Mouse (Mus musculus): ENCODE results near the gene Rnf208. TPM values are rescaled to one million over a fixed set of nuclear protein-coding genes. Genes with fewer than 3 reads are reported as not detected.

Rnf208 gene
- total RNA-seq, 2 experiments from 2014 or later: 7.9 to 8.3 TPM

Other genes starting within 250 kb of the Rnf208 start
- gene Nsmf, start 187.9 kb upstream of the Rnf208 start, total RNA-seq (2021): 10 to 100 TPM; 43.4 to 55.4 TPM
- not detected for gene Entpd8, start 162.0 kb upstream of the Rnf208 start, total RNA-seq (2021)
- not detected for gene Noxa1, start 147.1 kb upstream of the Rnf208 start, total RNA-seq (2021)
- 1 to 10 TPM; 2.3 to 3.5 TPM for gene Nrarp, start 61.5 kb upstream of the Rnf208 start, total RNA-seq (2021)
- 10 to 100 TPM; 11.6 to 19.5 TPM for gene Tor4a, start 45.4 kb upstream of the Rnf208 start, total RNA-seq (2021)
- gene Nelfb, start 30.8 kb upstream of the Rnf208 start, total RNA-seq (2021): 10 to 100 TPM; 48.8 to 49.5 TPM
- not detected for gene Stpg3, start 27.6 kb upstream of the Rnf208 start, total RNA-seq (2021)
- not detected for gene Fam166a, start 23.5 kb upstream of the Rnf208 start, total RNA-seq (2021)
- 100 to 1,000 TPM; 284 to 287 TPM for gene Tubb4b, start 17.6 kb upstream of the Rnf208 start, total RNA-seq (2021)
- not detected for gene Slc34a3, start 7.9 kb upstream of the Rnf208 start, total RNA-seq (2021)
- not detected for gene Rnf224, start 5.5 kb upstream of the Rnf208 start, total RNA-seq (2021)
- gene Cysrt1, start 197 bp downstream of the Rnf208 start, total RNA-seq (2021): not detected
- 1 to 10 TPM; 2.2 to 5.7 TPM for gene AL732309.1, start 4.6 kb downstream of the Rnf208 start, total RNA-seq (2021)
- 10 to 100 TPM; 19.5 to 24.4 TPM for gene Tmem203, start 13.2 kb downstream of the Rnf208 start, total RNA-seq (2021)
- gene Tprn, start 20.4 kb downstream of the Rnf208 start, total RNA-seq (2021): 1 to 10 TPM; 8.2 to 9.4 TPM
- gene Ssna1, start 30.2 kb downstream of the Rnf208 start, total RNA-seq (2021): 10 to 100 TPM; 37.2 to 40.1 TPM
- gene Anapc2, start 30.2 kb downstream of the Rnf208 start, total RNA-seq (2021): 10 to 100 TPM; 75.5 to 82.4 TPM
- not detected for gene Tmem210, start 45.9 kb downstream of the Rnf208 start, total RNA-seq (2021)
- gene Lrrc26, start 47.7 kb downstream of the Rnf208 start, total RNA-seq (2021): not detected
- gene Grin1, start 76.9 kb downstream of the Rnf208 start, total RNA-seq (2021): 10 to 100 TPM; 10.0 to 10.5 TPM
- 10 to 100 TPM; 59.0 to 63.2 TPM for gene Man1b1, start 90.1 kb downstream of the Rnf208 start, total RNA-seq (2021)
- 10 to 100 TPM; 32.3 to 42.0 TPM for gene Dpp7, start 114.1 kb downstream of the Rnf208 start, total RNA-seq (2021)
- 10 to 100 TPM; 18.8 to 20.9 TPM for gene Uap1l1, start 123.4 kb downstream of the Rnf208 start, total RNA-seq (2021)
- not detected for gene Sapcd2, start 130.1 kb downstream of the Rnf208 start, total RNA-seq (2021)
- gene Entpd2, start 153.6 kb downstream of the Rnf208 start, total RNA-seq (2021): 1 to 10 TPM; 3.2 to 8.3 TPM
- 100 to 1,000 TPM; 125 to 161 TPM for gene Npdc1, start 157.1 kb downstream of the Rnf208 start, total RNA-seq (2021)
- under 1 TPM; 0.13 to 0.35 TPM for gene Fut7, start 181.0 kb downstream of the Rnf208 start, total RNA-seq (2021)
- gene Abca2, start 186.4 kb downstream of the Rnf208 start, total RNA-seq (2021): 10 to 100 TPM; 36.9 to 48.5 TPM
- gene Clic3, start 214.6 kb downstream of the Rnf208 start, total RNA-seq (2021): 1 to 10 TPM in 1 of 2 experiments, under 1 TPM in 1; 0.53 to 1.1 TPM
- gene Paxx, start 218.8 kb downstream of the Rnf208 start, total RNA-seq (2021): 10 to 100 TPM; 38.6 to 54.5 TPM
- 1 to 10 TPM; 1.1 to 3.1 TPM for gene Ptgds, start 227.8 kb downstream of the Rnf208 start, total RNA-seq (2021)